Mouse (Mus musculus) cortical plate, adult 2 months (tissue): Measurements from ENCODE around the gene Stk39.

ENCODE experiments used
- CTCF ChIP-seq: fragments of 200-500 bp; IDR thresholded peaks from 2 replicates; pipeline ENCODE4 v1.5.1; 2011; ENCODE audit warnings: mild to moderate bottlenecking, control low read depth, low read length; ENCODE audit not compliant: insufficient read depth; ENCODE audit errors: extremely low read depth
- POLR2A ChIP-seq: fragments of 200-500 bp; IDR thresholded peaks from 2 replicates; pipeline ENCODE4 v1.6.1; 2011; ENCODE audit warnings: mild to moderate bottlenecking, low read length, control low read depth; ENCODE audit not compliant: insufficient read depth; ENCODE audit errors: extremely low read depth

DNA sequence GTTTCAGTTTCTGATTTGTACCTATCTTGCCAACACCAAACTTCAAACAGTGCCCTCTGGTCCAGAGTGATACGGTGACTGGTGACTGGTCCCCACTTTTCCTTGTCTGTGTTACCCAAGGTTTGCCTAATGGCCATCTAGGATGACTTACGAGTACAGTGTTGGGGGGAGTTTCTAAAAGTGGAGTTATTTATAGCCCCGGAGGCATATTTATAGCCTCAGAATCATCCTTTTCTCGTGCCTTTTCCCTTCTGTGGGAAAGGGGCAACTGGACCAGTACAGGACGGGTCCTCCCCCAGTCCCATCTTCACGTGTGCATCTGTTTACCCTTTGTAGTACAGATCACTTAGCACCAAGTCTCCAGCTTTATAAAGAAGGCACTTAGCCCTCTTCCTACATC, 15.2 kb downstream of the Stk39 start:
- no peak for TF ChIP-seq POLR2A
- TF ChIP-seq CTCF = no peak
